Mouse (Mus musculus) CH12.LX (cell line): Measurements from ENCODE around the gene Adam17. TPM values are rescaled to one million over a fixed set of nuclear protein-coding genes. Genes with fewer than 3 reads are reported as not detected.

ENCODE experiments used
- DNase-seq: peaks from one replicate; pipeline ENCODE4 v3.0.0-alpha.2; 2013; ENCODE audit errors: extremely low read depth
- H3K27ac ChIP-seq: 2 replicates; pipeline ENCODE4 v1.5.1; 2012; ENCODE audit warnings: low read depth, mild to moderate bottlenecking, control low read depth, moderate library complexity; ENCODE audit not compliant: insufficient read depth
- H3K27me3 ChIP-seq: replicated peaks from 2 replicates; pipeline ENCODE3; 2012; ENCODE audit warnings: inconsistent platforms
- H3K36me3 ChIP-seq, 2 experiments: replicated peaks in 1 of 2; 2 replicates each; pipeline versions ENCODE3 to v1.6.1; 2012; ENCODE audit warnings: inconsistent platforms in 1 of 2, low read length in 1 of 2, mild to moderate bottlenecking in 1 of 2, mixed read lengths in 1 of 2, moderate library complexity in 1 of 2; ENCODE audit not compliant: control insufficient read depth in 1 of 2, insufficient read depth in 1 of 2
- H3K4me1 ChIP-seq, 2 experiments: 2 replicates each; pipeline ENCODE4 v1.6.1; 2012; ENCODE audit warnings: inconsistent platforms in 1 of 2, moderate library complexity in 1 of 2; ENCODE audit not compliant: insufficient read depth in 2 of 2, control insufficient read depth in 1 of 2
- H3K4me2 ChIP-seq: 2 replicates; pipeline ENCODE4 v1.6.1; 2012; ENCODE audit warnings: low read depth, mild to moderate bottlenecking, control low read depth; ENCODE audit not compliant: poor library complexity, insufficient read depth, severe bottlenecking
- H3K4me3 ChIP-seq, 3 experiments: fragments of 150-350 bp in 1 of 3; sonication (generic) in 1 of 3; replicated peaks in 1 of 3; 2 replicates each; pipeline versions ENCODE3 to v1.5.1; 2011 to 2012; ENCODE audit warnings: low read depth in 2 of 3, low read length in 2 of 3, mild to moderate bottlenecking in 2 of 3, moderate library complexity in 2 of 3, control low read depth in 1 of 3, improper control_type of control experiment in 1 of 3, inconsistent platforms in 1 of 3, mixed read lengths in 1 of 3; ENCODE audit not compliant: poor library complexity in 1 of 3
- H3K79me2 ChIP-seq: replicated peaks from 2 replicates; pipeline ENCODE4 v1.6.1; 2012; ENCODE audit warnings: mild to moderate bottlenecking, moderate library complexity; ENCODE audit not compliant: control insufficient read depth, poor library complexity, insufficient read depth, severe bottlenecking; ENCODE audit errors: extremely low read depth
- H3K9ac ChIP-seq: 2 replicates; pipeline ENCODE4 v1.6.1; 2012; ENCODE audit warnings: low read depth, mild to moderate bottlenecking, control low read depth, moderate library complexity; ENCODE audit not compliant: insufficient read depth
- H3K9me3 ChIP-seq: replicated peaks from 2 replicates; pipeline ENCODE3; 2012; ENCODE audit warnings: low read length, inconsistent platforms, mixed read lengths
- BHLHE40 ChIP-seq: IDR thresholded peaks from 2 replicates; pipeline ENCODE4 v1.6.1; 2011; ENCODE audit warnings: mild to moderate bottlenecking, low read depth, low read length, improper control_type of control experiment
- CHD1 ChIP-seq: IDR thresholded peaks from 2 replicates; pipeline ENCODE4 v1.6.1; 2012; ENCODE audit warnings: low read depth, low read length, improper control_type of control experiment, inconsistent platforms
- CHD2 ChIP-seq: IDR thresholded peaks from 2 replicates; pipeline ENCODE4 v1.6.1; 2011; ENCODE audit warnings: low read length, improper control_type of control experiment
- CTCF ChIP-seq, 2 experiments: IDR thresholded peaks in 1 of 2; conservative IDR thresholded peaks in 1 of 2; 2 replicates each; pipeline ENCODE4 v1.5.1; 2011 to 2012; ENCODE audit warnings: low read depth in 2 of 2, low read length in 2 of 2, improper control_type of control experiment in 1 of 2, inconsistent platforms in 1 of 2, mild to moderate bottlenecking in 1 of 2, moderate library complexity in 1 of 2
- E2F4 ChIP-seq: IDR thresholded peaks from 2 replicates; pipeline ENCODE4 v1.6.1; 2011; ENCODE audit warnings: low read depth, low read length, improper control_type of control experiment; ENCODE audit not compliant: insufficient replicate concordance
- ELF1 ChIP-seq: IDR thresholded peaks from 2 replicates; pipeline ENCODE4 v1.6.1; 2014; ENCODE audit warnings: low read depth, mild to moderate bottlenecking, inconsistent platforms, low read length, improper control_type of control experiment
- EP300 ChIP-seq: IDR thresholded peaks from 2 replicates; pipeline ENCODE4 v1.6.1; 2011; ENCODE audit warnings: low read length, improper control_type of control experiment
- ETS1 ChIP-seq: conservative IDR thresholded peaks from 2 replicates; pipeline ENCODE4 v1.6.1; 2012; ENCODE audit warnings: low read depth, mild to moderate bottlenecking, inconsistent platforms, low read length, improper control_type of control experiment, moderate library complexity
- GABPA ChIP-seq: IDR thresholded peaks from 2 replicates; pipeline ENCODE4 v1.6.1; 2012; ENCODE audit warnings: low read depth, low read length, improper control_type of control experiment, inconsistent platforms; ENCODE audit not compliant: insufficient replicate concordance
- HCFC1 ChIP-seq: IDR thresholded peaks from 2 replicates; pipeline ENCODE4 v1.6.1; 2012; ENCODE audit warnings: low read depth, mild to moderate bottlenecking, inconsistent platforms, low read length, improper control_type of control experiment
- IRF4 ChIP-seq: IDR thresholded peaks from 2 replicates; pipeline ENCODE4 v1.6.1; 2014; ENCODE audit warnings: low read depth, mild to moderate bottlenecking, inconsistent platforms, low read length, improper control_type of control experiment
- JUN ChIP-seq: IDR thresholded peaks from 2 replicates; pipeline ENCODE4 v1.6.1; 2011; ENCODE audit warnings: low read depth, mild to moderate bottlenecking, low read length, improper control_type of control experiment, moderate library complexity; ENCODE audit not compliant: insufficient read depth
- JUND ChIP-seq: conservative IDR thresholded peaks from 2 replicates; pipeline ENCODE4 v1.6.1; 2011; ENCODE audit warnings: low read depth, low read length, improper control_type of control experiment
- KAT2A ChIP-seq: IDR thresholded peaks from 2 replicates; pipeline ENCODE4 v1.6.1; 2012; ENCODE audit warnings: low read length, improper control_type of control experiment, inconsistent platforms; ENCODE audit not compliant: insufficient replicate concordance
- MAX ChIP-seq: IDR thresholded peaks from 2 replicates; pipeline ENCODE4 v1.6.1; 2011; ENCODE audit warnings: low read length, improper control_type of control experiment
- MAZ ChIP-seq: IDR thresholded peaks from 2 replicates; pipeline ENCODE4 v1.6.1; 2012; ENCODE audit warnings: low read depth, mild to moderate bottlenecking, inconsistent platforms, low read length, improper control_type of control experiment, moderate library complexity
- MEF2A ChIP-seq: IDR thresholded peaks from 2 replicates; pipeline ENCODE4 v1.6.1; 2014; ENCODE audit warnings: low read depth, mild to moderate bottlenecking, inconsistent platforms, low read length, improper control_type of control experiment, borderline replicate concordance
- MXI1 ChIP-seq: IDR thresholded peaks from 2 replicates; pipeline ENCODE4 v1.6.1; 2011; ENCODE audit warnings: mild to moderate bottlenecking, low read depth, low read length, improper control_type of control experiment
- MYC ChIP-seq: IDR thresholded peaks from 2 replicates; pipeline ENCODE4 v1.6.1; 2011; ENCODE audit warnings: low read depth, mild to moderate bottlenecking, improper control_type of control experiment, low read length
- NELFE ChIP-seq: IDR thresholded peaks from 2 replicates; pipeline ENCODE4 v1.6.1; 2011; ENCODE audit warnings: low read depth, low read length, improper control_type of control experiment
- NRF1 ChIP-seq: IDR thresholded peaks from 2 replicates; pipeline ENCODE4 v1.6.1; 2014; ENCODE audit warnings: low read depth, mild to moderate bottlenecking, inconsistent platforms, low read length, improper control_type of control experiment, moderate library complexity
- POLR2A ChIP-seq: IDR thresholded peaks from 2 replicates; pipeline ENCODE4 v1.6.1; 2011; ENCODE audit warnings: low read depth, mild to moderate bottlenecking, improper control_type of control experiment, low read length
- POLR2AphosphoS2 ChIP-seq: IDR thresholded peaks from 2 replicates; pipeline ENCODE4 v1.6.1; 2011; ENCODE audit warnings: low read depth, low read length, improper control_type of control experiment
- RCOR1 ChIP-seq: conservative IDR thresholded peaks from 2 replicates; pipeline ENCODE4 v1.6.1; 2012; ENCODE audit warnings: low read depth, mild to moderate bottlenecking, inconsistent platforms, low read length, improper control_type of control experiment
- SIN3A ChIP-seq: IDR thresholded peaks from 2 replicates; pipeline ENCODE4 v1.6.1; 2012; ENCODE audit warnings: low read length, improper control_type of control experiment, inconsistent platforms
- SMC3 ChIP-seq: IDR thresholded peaks from 2 replicates; pipeline ENCODE4 v1.6.1; 2011; ENCODE audit warnings: low read depth, low read length, improper control_type of control experiment
- TBP ChIP-seq: conservative IDR thresholded peaks from 2 replicates; pipeline ENCODE4 v1.6.1; 2011; ENCODE audit warnings: low read depth, low read length, improper control_type of control experiment
- TCF12 ChIP-seq: IDR thresholded peaks from 2 replicates; pipeline ENCODE4 v1.6.1; 2014; ENCODE audit warnings: low read depth, mild to moderate bottlenecking, inconsistent platforms, low read length, improper control_type of control experiment
- UBTF ChIP-seq: IDR thresholded peaks from 2 replicates; pipeline ENCODE4 v1.6.1; 2012; ENCODE audit warnings: low read depth, mild to moderate bottlenecking, inconsistent platforms, low read length, improper control_type of control experiment, moderate library complexity
- ZC3H11A ChIP-seq: IDR thresholded peaks from 2 replicates; pipeline ENCODE4 v1.6.1; 2012; ENCODE audit warnings: low read depth, mild to moderate bottlenecking, inconsistent platforms, low read length, improper control_type of control experiment
- ZKSCAN1 ChIP-seq: IDR thresholded peaks from 2 replicates; pipeline ENCODE4 v1.6.1; 2012; ENCODE audit warnings: low read depth, inconsistent platforms, low read length, improper control_type of control experiment, borderline replicate concordance
- ZMIZ1 ChIP-seq: IDR thresholded peaks from 2 replicates; pipeline ENCODE4 v1.6.1; 2012; ENCODE audit warnings: low read depth, mild to moderate bottlenecking, inconsistent platforms, low read length, improper control_type of control experiment
- dilution Hi-C: fragments of 300-500 bp; cut with MboI; formaldehyde crosslinking; loops from 2 replicates; pipeline ENCODE4 v1.14.3; 2020; ENCODE audit warnings: low sequenced_read_pairs; ENCODE audit not compliant: extremely low pct_unique_long_range_greater_than_20kb, extremely low pct_ligation_motif_present
- in situ Hi-C: fragments of 300-500 bp; cut with MboI; formaldehyde crosslinking; loops from 3 replicates; pipeline ENCODE4 v1.14.3; 2019; ENCODE audit warnings: low sequenced_read_pairs, low pct_ligation_motif_present, low pct_unique_long_range_greater_than_20kb, mixed read lengths
- polyA plus RNA-seq: library from polyadenylated mRNA; unstranded; fragments of >175 nt; gene quantifications from 2 replicates; pipeline ENCODE4 v1.2.1, GENCODE M21; 2012; ENCODE audit warnings: low read depth; ENCODE audit not compliant: insufficient read length
- total RNA-seq, 2 experiments: library from RNA; depleted of rRNA; stranded (reverse); fragments of 300-350 nt in 1 of 2; fragments of >200 nt in 1 of 2; gene quantifications; 2 replicates each; pipeline ENCODE4 v1.2.3; 2012 to 2014

Gene Adam17
- total and polyA plus RNA-seq, 3 experiments = 47.5 to 60.1 (median 50.1) TPM

GRCm38 (mm10) chr12:21417100-21418070 lies 44.0 kb upstream of the Adam17 start, which contains the start of gene Ywhaq:
Gene Ywhaq (minus strand): TSS chr12:21417637.
- peak within 1 kb of the TSS; percentile 59 to 92 (median 83) for H3K4me3 ChIP-seq
- dilution Hi-C loops = no loop called here
- peak within 1 kb of the TSS; percentile 97 for H3K4me2 ChIP-seq

GRCm38 (mm10) chr12:21416506-21416905 lies 43.1 kb upstream of the Adam17 start:
- dilution Hi-C loops = no loop called here
- in situ Hi-C loops = loop anchor here (5.0 kb wide), 2 partner anchors 39 to 46 kb away; no protein-coding TSS in a partner anchor
- Histone ChIP-seq H3K9ac (peak overlapping the region; percentile 91), H3K4me3 (peak overlapping the region; percentile 54 to 74 (median 70)), H3K27me3 (no peaks in the 10 kb centered on the region), H3K9me3 (peaks cover 4% of the 10 kb centered on the region), H3K36me3 (peaks cover 14 to 34% of the 10 kb centered on the region in 2 experiments), H3K79me2 (peaks cover 51% of the 10 kb centered on the region), H3K4me1 (peaks cover 2 to 25% of the 10 kb centered on the region in 2 experiments; a peak in 3 of 4 replicates), H3K27ac (no peak overlapping the region), H3K4me2 (peak overlapping the region; percentile 92; the same call in 1 of the 2 replicates)
- DNase-seq = no peak
- TF ChIP-seq SIN3A (0 out of 2 replicates have a peak, but pooled peaks have one; percentile 18), MEF2A (no peak)

More at GRCm38 (mm10) chr12:21417100-21418070, 44.0 kb upstream of the Adam17 start, which contains the start of gene Ywhaq:
- Histone ChIP-seq H3K27me3 (no peaks in the 10 kb centered on the region), H3K9me3 (peaks cover 4% of the 10 kb centered on the region), H3K27ac (peak within 1 kb of the TSS; percentile 92), H3K79me2 (peaks cover 42% of the 10 kb centered on the region), H3K4me1 (peaks cover 2 to 25% of the 10 kb centered on the region in 2 experiments; a peak in 3 of 4 replicates), H3K36me3 (peaks cover 10 to 27% of the 10 kb centered on the region in 2 experiments), H3K9ac (peak within 1 kb of the TSS; percentile 91)
- TF ChIP-seq EP300 (no peak), SIN3A (peak; percentile 74; the same call in 1 of the 2 replicates), ZC3H11A (no peak), POLR2AphosphoS2 (peak; percentile 84; the same call in 1 of the 2 replicates), MAX (peak; percentile 67; the same call in 1 of the 2 replicates), MEF2A (0 out of 2 replicates have a peak, but pooled peaks have one; percentile 12), JUN (no peak), CTCF (conservative IDR thresholded peaks at IDR 0.05 in 1 of 2, IDR thresholded peaks at IDR 0.05 in 1 of 2; ENCODE audit: low read depth in 2 of 2, low read length in 2 of 2) (no peak), MXI1 (peak; percentile 77), SMC3 (no peak), JUND (no peak), IRF4 (no peak; the same call in 1 of the 2 replicates), HCFC1 (peak; percentile 79), NRF1 (peak; percentile 11; the same call in 1 of the 2 replicates), ZMIZ1 (peak; percentile 96), KAT2A (peak; percentile 71; the same call in 1 of the 2 replicates), CHD1 (no peak), ELF1 (peak; percentile 50; the same call in 1 of the 2 replicates), TBP (peak; percentile 90), ETS1 (peak; percentile 68), BHLHE40 (peak; percentile 97), NELFE (peak; percentile 97), MYC (peak; percentile 75; the same call in 1 of the 2 replicates), E2F4 (0 out of 2 replicates have a peak, but pooled peaks have one; percentile 22), UBTF (no peak), POLR2A (peak; percentile 98), TCF12 (peak; percentile 79), MAZ (peak; percentile 93), RCOR1 (no peak), CHD2 (peak; percentile 88), ZKSCAN1 (no peak), GABPA (no peak)
- in situ Hi-C loops = loop anchor here (5.0 kb wide), 2 partner anchors 40 to 45 kb away; no protein-coding TSS in a partner anchor
- peak; percentile 97 for DNase-seq
